Mouse (Mus musculus) limb, embryonic 11.5 days (tissue): ENCODE measurements around the gene Phlpp2. TPM values are rescaled to one million over a fixed set of nuclear protein-coding genes. Genes with fewer than 3 reads are reported as not detected.
"Not testable (repeated sequence)": the region's sequence is repeated elsewhere in the genome, so short reads cannot be mapped to it uniquely, and the experiment has no call there.

Source experiments
- ATAC-seq: fragments of 200-750 bp; cut with Nextera tagmentation; 2 replicates; pipeline ENCODE4 v1.8.0; 2017; ENCODE audit warnings: low read depth; ENCODE audit not compliant: insufficient number of reproducible peaks, low FRiP score, low TSS enrichment
- DNase-seq: peaks from one replicate; pipeline ENCODE4 v3.0.0-alpha.2; 2015; ENCODE audit warnings: low spot score
- H3K27ac ChIP-seq: fragments of 300-500 bp; sonication (generic); replicated peaks from 2 replicates; pipeline ENCODE4 v1.5.1; 2014; ENCODE audit warnings: low read depth, mild to moderate bottlenecking, low read length
- H3K27me3 ChIP-seq: fragments of 300-500 bp; sonication (generic); 2 replicates; pipeline ENCODE4 v1.6.1; 2014; ENCODE audit warnings: mild to moderate bottlenecking, low read length, mixed read lengths; ENCODE audit not compliant: control insufficient read depth, insufficient read depth
- H3K36me3 ChIP-seq: fragments of 300-500 bp; sonication (generic); 2 replicates; pipeline ENCODE4 v1.6.1; 2014; ENCODE audit warnings: mild to moderate bottlenecking, low read length, moderate library complexity, mixed read lengths; ENCODE audit not compliant: control insufficient read depth, insufficient read depth
- H3K4me1 ChIP-seq: fragments of 300-500 bp; sonication (generic); 2 replicates; pipeline ENCODE4 v1.6.1; 2014; ENCODE audit warnings: low read length, mixed read lengths; ENCODE audit not compliant: control insufficient read depth, insufficient read depth
- H3K4me2 ChIP-seq: fragments of 300-500 bp; sonication (generic); 2 replicates; pipeline ENCODE4 v1.6.1; 2014; ENCODE audit warnings: low read depth, mild to moderate bottlenecking, moderate library complexity; ENCODE audit not compliant: severe bottlenecking
- H3K4me3 ChIP-seq: fragments of 300-500 bp; sonication (generic); 2 replicates; pipeline ENCODE4 v1.5.1; 2014; ENCODE audit warnings: low read depth, low read length
- H3K9ac ChIP-seq: fragments of 300-500 bp; sonication (generic); 2 replicates; pipeline ENCODE4 v1.6.1; 2014; ENCODE audit warnings: mild to moderate bottlenecking, low read length
- H3K9me3 ChIP-seq: fragments of 300-500 bp; sonication (generic); 2 replicates; pipeline ENCODE4 v1.6.1; 2016; ENCODE audit warnings: low read length; ENCODE audit not compliant: control insufficient read depth
- WGBS: fragments of 180-500 bp; shearing (Covaris S2); extraction: QIAGEN DNeasy Blood & Tissue Kit; methylation state at CpG from one replicate; pipeline ENCODE4 v1.1.7; 2014; 5-methylcytosine and 5-hydroxymethylcytosine counted together
- polyA plus RNA-seq: library from polyadenylated mRNA; unstranded; fragments of >200 nt; fragmentation: Nextera tagmentation; extraction: Ambion mirVana; gene quantifications from 2 replicates; pipeline ENCODE4 v1.2.1, GENCODE M21; 2014

Phlpp2 gene
- polyA plus RNA-seq, 1 experiment from 2014 or later = 3.6 TPM

DNA sequence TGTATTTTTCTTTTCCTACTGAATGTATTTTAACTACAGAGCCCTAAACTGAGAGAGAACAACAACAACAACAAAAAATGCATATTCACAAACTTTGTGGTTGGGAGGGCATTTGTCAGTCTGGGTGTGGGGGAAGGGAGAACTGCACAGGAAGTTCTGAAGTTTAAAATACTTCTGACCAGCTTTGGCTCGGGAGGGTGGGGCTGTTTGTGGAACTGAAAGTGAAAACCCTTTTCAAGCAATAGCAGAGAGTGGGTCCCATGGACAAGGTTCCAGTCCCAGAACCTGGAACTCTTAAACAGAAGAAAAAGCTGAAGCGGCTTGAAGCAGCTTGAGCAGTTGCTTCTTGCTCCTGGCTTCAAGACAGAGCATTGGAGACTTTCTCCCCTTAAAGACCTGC is 4.9 kb upstream of the Phlpp2 start:
- Histone ChIP-seq H3K9ac (no peak overlapping the region), H3K9me3 (no peaks in the 10 kb centered on the region), H3K27ac (no peak overlapping the region), H3K4me2 (no peak overlapping the region), H3K4me3 (no peak overlapping the region), H3K27me3 (no peaks in the 10 kb centered on the region), H3K36me3 (peaks cover 5% of the 10 kb centered on the region), H3K4me1 (0 out of 2 replicates have a peak, but pooled peaks cover 3% of the 10 kb centered on the region)
- DNase-seq = no peak
- no peak for ATAC-seq
- 79% methylated on average over 2 of the region's 2 CpGs for WGBS

DNA sequence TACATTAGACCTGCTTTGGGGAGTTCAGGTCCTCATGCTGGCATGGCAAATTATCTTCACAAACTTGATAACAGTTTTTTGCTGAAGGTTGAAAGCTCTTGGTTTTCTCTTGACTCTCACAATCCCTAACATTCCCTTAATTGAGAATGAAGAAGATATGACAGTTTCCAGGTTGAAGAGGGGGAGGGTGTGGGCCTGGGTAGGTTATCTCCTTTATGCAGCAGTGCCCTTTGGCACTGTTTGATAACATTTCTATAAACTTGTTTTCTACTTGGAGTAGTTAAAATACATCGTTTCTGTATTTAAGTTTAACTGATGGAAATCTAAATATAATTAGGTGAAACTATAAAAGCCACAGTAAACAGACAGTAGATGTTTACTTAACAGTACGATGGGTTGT is 3.5 kb upstream of the Phlpp2 start:
- Histone ChIP-seq H3K27me3 (no peaks in the 10 kb centered on the region), H3K9me3 (no peaks in the 10 kb centered on the region), H3K4me1 (0 out of 2 replicates have a peak, but pooled peaks cover 3% of the 10 kb centered on the region), H3K4me3 (no peak overlapping the region), H3K36me3 (peaks cover 5% of the 10 kb centered on the region), H3K4me2 (no peak overlapping the region), H3K27ac (no peak overlapping the region), H3K9ac (no peak overlapping the region)
- WGBS = 94% methylated on average over 2 of the region's 2 CpGs
- ATAC-seq (no peak), DNase-seq (no peak)

- Histone ChIP-seq H3K4me1 (0 out of 2 replicates have a peak, but pooled peaks cover 3% of the 10 kb centered on the region), H3K4me2 (no peak overlapping the region), H3K27me3 (no peaks in the 10 kb centered on the region), H3K9ac (no peak overlapping the region), H3K27ac (no peak overlapping the region), H3K9me3 (no peaks in the 10 kb centered on the region), H3K4me3 (no peak overlapping the region), H3K36me3 (no peaks in the 10 kb centered on the region; the same call in 1 of the 2 replicates)
- ATAC-seq (no peak), DNase-seq (no peak)
- WGBS = 90% methylated on average over 4 of the region's 4 CpGs
Observed at GRCm38 (mm10) chr8:109865536-109865935, 2.8 kb upstream of the Phlpp2 start.

DNA sequence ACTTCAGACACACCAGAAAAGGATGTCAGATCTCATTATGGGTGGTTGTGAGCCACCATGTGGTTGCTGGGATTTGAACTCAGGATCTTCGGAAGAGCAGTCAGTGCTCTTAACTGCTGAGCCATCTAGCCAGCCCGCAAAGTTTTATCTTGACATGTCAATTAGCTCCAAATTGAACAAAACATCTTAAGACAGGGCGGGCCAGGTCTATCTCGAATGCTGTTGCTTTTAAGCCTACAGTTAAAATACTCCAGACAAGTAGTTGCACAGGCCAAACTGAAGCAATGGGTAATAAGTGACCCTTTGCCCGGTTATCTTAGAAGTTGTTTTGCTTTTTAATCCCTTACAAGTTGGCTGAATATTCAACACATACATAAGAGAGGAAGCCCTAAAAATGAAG is 1.7 kb upstream of the Phlpp2 start:
- ATAC-seq (no peak), DNase-seq (no peak)
- Histone ChIP-seq H3K4me3 (no peak overlapping the region), H3K4me1 (0 out of 2 replicates have a peak, but pooled peaks cover 3% of the 10 kb centered on the region), H3K9ac (no peak overlapping the region), H3K9me3 (no peaks in the 10 kb centered on the region), H3K4me2 (no peak overlapping the region), H3K27me3 (no peaks in the 10 kb centered on the region), H3K27ac (no peak overlapping the region), H3K36me3 (no peaks in the 10 kb centered on the region)
- 89% methylated on average over 5 of the region's 5 CpGs for WGBS

GRCm38 (mm10) chr8:109868680-109869361 is 479 bp downstream of the Phlpp2 start:
- WGBS = under 1% methylated on average over 62 of the region's 78 CpGs
- no peaks in the 10 kb centered on the region for H3K27me3 ChIP-seq
- ATAC-seq (peak; percentile 85), DNase-seq (peak; percentile 72)
- peak overlapping the region; percentile 69 for H3K4me2 ChIP-seq
- no peaks in the 10 kb centered on the region for H3K9me3 ChIP-seq
- peak overlapping the region; percentile 83 for H3K4me3 ChIP-seq
- H3K9ac ChIP-seq = peak overlapping the region; percentile 96
- 0 out of 2 replicates have a peak, but pooled peaks cover 3% of the 10 kb centered on the region for H3K4me1 ChIP-seq
- H3K27ac ChIP-seq = peak overlapping the region; percentile 85
- no peaks in the 10 kb centered on the region for H3K36me3 ChIP-seq

- Histone ChIP-seq H3K27me3 (no peaks in the 10 kb centered on the region), H3K9ac (no peak overlapping the region), H3K9me3 (no peaks in the 10 kb centered on the region), H3K4me1 (0 out of 2 replicates have a peak, but pooled peaks cover 3% of the 10 kb centered on the region), H3K27ac (no peak overlapping the region), H3K4me2 (no peak overlapping the region), H3K4me3 (no peak overlapping the region), H3K36me3 (no peaks in the 10 kb centered on the region)
- DNase-seq = no peak
- ATAC-seq = no peak
- 92% methylated on average over 1 of the region's 1 CpGs for WGBS
Observed at GRCm38 (mm10) chr8:109871056-109871455, 2.7 kb downstream of the Phlpp2 start.

- not testable (repeated sequence) for H3K9me3 ChIP-seq, H3K4me1 ChIP-seq, H3K27ac ChIP-seq, H3K36me3 ChIP-seq, H3K27me3 ChIP-seq, H3K4me3 ChIP-seq, DNase-seq, H3K9ac ChIP-seq, ATAC-seq, H3K4me2 ChIP-seq
- WGBS = 91% methylated on average over 3 of the region's 3 CpGs
Observed at GRCm38 (mm10) chr8:109873800-109874199, 5.5 kb downstream of the Phlpp2 start.

DNA sequence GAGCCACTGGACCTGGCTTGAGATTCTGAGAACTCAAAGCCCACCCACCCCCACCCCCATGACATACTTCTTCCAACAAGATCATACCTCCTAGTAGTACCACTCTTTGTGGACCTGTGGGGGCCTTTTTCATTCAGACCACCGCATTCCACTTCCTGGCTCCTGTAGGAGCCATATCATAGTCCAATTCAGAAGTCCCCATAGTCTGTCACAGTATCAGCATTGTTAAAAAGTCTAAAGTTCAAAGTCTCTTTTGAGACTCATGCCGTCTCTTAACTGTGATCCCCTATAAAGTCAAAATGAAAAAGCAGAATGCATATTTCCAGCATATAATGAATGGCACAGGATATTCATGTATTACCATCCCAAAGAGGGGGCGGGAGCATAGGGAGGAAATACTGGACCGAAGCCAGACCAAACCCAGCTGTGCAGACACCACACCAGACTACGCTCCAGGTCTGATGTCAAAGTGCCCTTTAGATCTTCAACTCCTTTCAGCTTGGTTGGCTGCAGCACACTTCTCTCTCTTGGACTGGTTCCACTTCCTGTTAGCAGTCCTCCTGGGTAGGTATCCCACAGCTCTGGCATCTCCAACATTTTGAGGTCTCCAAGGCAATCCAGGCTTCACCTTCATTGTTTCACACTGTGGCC is 11.8 kb downstream of the Phlpp2 start:
- no peak for DNase-seq
- WGBS = 93% methylated on average over 5 of the region's 5 CpGs

More for the DNA sequence above, 11.8 kb downstream of the Phlpp2 start:
- Histone ChIP-seq H3K27me3 (no peaks in the 10 kb centered on the region), H3K4me1 (no peaks in the 10 kb centered on the region), H3K9ac (no peak overlapping the region), H3K36me3 (peaks cover 4% of the 10 kb centered on the region; the same call in 1 of the 2 replicates), H3K9me3 (no peaks in the 10 kb centered on the region), H3K27ac (no peak overlapping the region), H3K4me2 (no peak overlapping the region), H3K4me3 (no peak overlapping the region)
- no peak for ATAC-seq
